Mouse (Mus musculus): ENCODE measurements at regions not wholly inside any gene's neighbourhood (a gene's known extent, or its start where the extent isn't known, plus 50 kb on each side); places are given as distances from the start of the nearest gene placed in this dataset.

- TF ChIP-seq GATA1 (IDR thresholded peaks at IDR 0.05; ENCODE audit: low read length) (no peak), TAL1 (IDR thresholded peaks at IDR 0.05; ENCODE audit: low read length) (no peak)
These were observed 53.9 kb upstream of the Fcnb start for GRCm38 (mm10) chr2:28138583-28138982.
